Mouse (Mus musculus) intestine, postnatal 0 days (tissue): ENCODE measurements at regions not wholly inside any gene's neighbourhood (a gene's known extent, or its start where the extent isn't known, plus 50 kb on each side); places are given as distances from the start of the nearest gene placed in this dataset.

Experiments
- ATAC-seq: fragments of 200-750 bp; cut with Nextera tagmentation; 2 replicates; pipeline ENCODE4 v1.8.0; 2017; ENCODE audit warnings: mild to moderate bottlenecking, moderate TSS enrichment, moderate library complexity
- H3K27ac ChIP-seq: fragments of 300-500 bp; sonication (generic); 2 replicates; pipeline ENCODE4 v1.5.1; 2014; ENCODE audit warnings: mild to moderate bottlenecking, low read depth, low read length, moderate library complexity
- H3K27me3 ChIP-seq: fragments of 300-500 bp; sonication (generic); replicated peaks from 2 replicates; pipeline ENCODE4 v1.6.1; 2014; ENCODE audit warnings: low read length, mixed read lengths; ENCODE audit not compliant: control insufficient read depth, insufficient read depth
- H3K36me3 ChIP-seq: fragments of 300-500 bp; sonication (generic); 2 replicates; pipeline ENCODE4 v1.6.1; 2014; ENCODE audit warnings: mild to moderate bottlenecking, moderate library complexity; ENCODE audit not compliant: control insufficient read depth, insufficient read depth
- H3K4me1 ChIP-seq: fragments of 300-500 bp; sonication (generic); replicated peaks from 2 replicates; pipeline ENCODE4 v1.6.1; 2014; ENCODE audit warnings: antibody characterized with exemption, low read length, mixed read lengths; ENCODE audit not compliant: control insufficient read depth, insufficient read depth
- H3K4me2 ChIP-seq: fragments of 300-500 bp; sonication (generic); replicated peaks from 2 replicates; pipeline ENCODE4 v1.6.1; 2014; ENCODE audit warnings: low read depth, mild to moderate bottlenecking, moderate library complexity
- H3K4me3 ChIP-seq: fragments of 300-500 bp; sonication (generic); 2 replicates; pipeline ENCODE4 v1.5.1; 2014; ENCODE audit warnings: low read depth, low read length
- H3K9ac ChIP-seq: fragments of 300-500 bp; sonication (generic); 2 replicates; pipeline ENCODE4 v1.6.1; 2014; ENCODE audit warnings: mild to moderate bottlenecking, low read depth, low read length
- H3K9me3 ChIP-seq: fragments of 300-500 bp; sonication (generic); 2 replicates; pipeline ENCODE4 v1.6.1; 2016; ENCODE audit warnings: mixed run types; ENCODE audit not compliant: control insufficient read depth
- CTCF ChIP-seq: sonication (generic); IDR thresholded peaks from 2 replicates; pipeline ENCODE4 v1.5.1; 2016; ENCODE audit warnings: low read depth, mild to moderate bottlenecking, control low read depth, antibody characterized with exemption, moderate library complexity
- WGBS: fragments of 180-500 bp; shearing (Covaris S2); extraction: QIAGEN DNeasy Blood & Tissue Kit; methylation state at CpG from one replicate; pipeline ENCODE4 v1.1.7; 2014; 5-methylcytosine and 5-hydroxymethylcytosine counted together

DNA sequence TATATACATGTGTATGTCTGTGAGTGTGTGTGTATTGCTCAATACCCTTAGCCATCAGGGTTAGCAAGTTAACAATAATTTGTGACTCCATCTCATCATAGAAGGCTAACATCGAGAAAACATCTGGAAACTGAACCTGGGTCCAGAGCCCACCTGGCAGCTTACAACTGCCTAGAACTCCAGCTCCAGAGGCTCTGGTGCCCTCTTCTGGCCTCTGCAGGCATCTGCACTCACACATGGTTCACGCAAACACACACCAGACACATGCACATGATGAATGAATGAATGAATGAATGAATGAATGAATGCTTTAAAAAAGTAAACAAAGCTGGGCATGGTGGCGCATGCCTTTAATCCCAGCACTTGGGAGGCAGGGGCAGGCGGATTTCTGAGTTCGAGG, 182.8 kb downstream of the Suds3 start:
- TF ChIP-seq CTCF, result no peak
- Histone ChIP-seq H3K4me2 (no peak overlapping the region), H3K4me1 (no peaks in the 10 kb centered on the region), H3K36me3 (no peaks in the 10 kb centered on the region), H3K27ac (no peak overlapping the region), H3K9ac (no peak overlapping the region), H3K27me3 (no peaks in the 10 kb centered on the region), H3K9me3 (no peaks in the 10 kb centered on the region; the same call in 1 of the 2 replicates), H3K4me3 (no peak overlapping the region)
- WGBS, result 93% methylated on average over 5 of the region's 5 CpGs
- no peak for ATAC-seq

GRCm38 (mm10) chr5:116923761-116924160, 192.2 kb downstream of the Suds3 start:
- Histone ChIP-seq H3K9me3 (no peaks in the 10 kb centered on the region), H3K9ac (no peak overlapping the region), H3K4me1 (no peaks in the 10 kb centered on the region), H3K27ac (no peak overlapping the region), H3K4me3 (no peak overlapping the region), H3K27me3 (no peaks in the 10 kb centered on the region), H3K4me2 (no peak overlapping the region), H3K36me3 (no peaks in the 10 kb centered on the region)
- no peak for TF ChIP-seq CTCF
- no peak for ATAC-seq
- 38% methylated on average over 4 of the region's 4 CpGs for WGBS

DNA sequence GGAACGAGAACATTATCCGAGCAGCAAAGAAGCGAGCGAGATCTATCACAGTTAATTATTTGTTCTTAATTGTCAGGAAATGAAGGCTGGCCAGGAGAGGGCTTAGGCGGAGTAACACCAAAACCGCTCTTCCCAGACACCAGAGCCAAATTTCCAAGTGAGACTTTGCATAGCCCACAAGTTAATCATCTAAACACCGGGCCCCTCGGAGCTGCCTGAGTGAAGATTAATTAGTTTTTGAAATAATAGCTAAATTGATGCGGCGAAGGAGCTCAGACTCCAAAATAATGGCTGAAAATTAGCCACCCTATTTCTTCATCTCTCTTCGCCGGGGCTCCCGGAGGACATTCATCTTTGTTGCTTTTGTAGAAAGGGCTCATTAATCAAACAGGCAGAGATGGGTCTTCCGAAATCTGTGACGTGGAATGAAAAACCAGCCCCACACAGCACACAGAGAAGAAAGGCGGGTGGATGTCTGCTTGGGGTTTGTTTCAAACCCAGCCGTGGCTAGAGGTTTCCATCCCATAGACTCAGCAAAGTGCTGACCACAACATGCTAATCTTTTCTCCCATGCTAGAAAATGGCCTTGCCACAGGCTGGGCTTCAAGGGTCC, 193.7 kb downstream of the Suds3 start:
- no peak overlapping the region for H3K4me3 ChIP-seq
- H3K4me1 ChIP-seq, result no peaks in the 10 kb centered on the region
- H3K4me2 ChIP-seq, result no peak overlapping the region
- H3K36me3 ChIP-seq, result no peaks in the 10 kb centered on the region
- no peaks in the 10 kb centered on the region for H3K9me3 ChIP-seq
- no peak overlapping the region for H3K27ac ChIP-seq
- no peaks in the 10 kb centered on the region for H3K27me3 ChIP-seq
- 71% methylated on average over 17 of the region's 17 CpGs for WGBS
- TF ChIP-seq CTCF, result no peak
- no peak overlapping the region for H3K9ac ChIP-seq
- ATAC-seq, result no peak

GRCm38 (mm10) chr5:116914876-116915275, 201.0 kb downstream of the Suds3 start:
- Histone ChIP-seq H3K9me3 (no peaks in the 10 kb centered on the region), H3K27me3 (no peaks in the 10 kb centered on the region)

GRCm38 (mm10) chr5:116900846-116901245, 215.1 kb downstream of the Suds3 start:
- H3K27me3 ChIP-seq, result no peaks in the 10 kb centered on the region
- H3K4me3 ChIP-seq, result no peak overlapping the region
- WGBS, result 82% methylated on average over 5 of the region's 5 CpGs
- no peaks in the 10 kb centered on the region for H3K9me3 ChIP-seq
- no peaks in the 10 kb centered on the region for H3K4me1 ChIP-seq
- H3K36me3 ChIP-seq, result no peaks in the 10 kb centered on the region
- no peak for TF ChIP-seq CTCF
- no peak overlapping the region for H3K27ac ChIP-seq
- no peak for ATAC-seq
- no peak overlapping the region for H3K4me2 ChIP-seq
- H3K9ac ChIP-seq, result no peak overlapping the region

More at GRCm38 (mm10) chr5:116914876-116915275, 201.0 kb downstream of the Suds3 start:
- H3K36me3 ChIP-seq, result no peaks in the 10 kb centered on the region
- H3K4me2 ChIP-seq, result no peak overlapping the region
- no peak overlapping the region for H3K9ac ChIP-seq
- no peak overlapping the region for H3K27ac ChIP-seq
- WGBS, result 29% methylated on average over 12 of the region's 12 CpGs
- TF ChIP-seq CTCF, result no peak
- no peaks in the 10 kb centered on the region for H3K4me1 ChIP-seq
- ATAC-seq, result no peak
- H3K4me3 ChIP-seq, result no peak overlapping the region

DNA sequence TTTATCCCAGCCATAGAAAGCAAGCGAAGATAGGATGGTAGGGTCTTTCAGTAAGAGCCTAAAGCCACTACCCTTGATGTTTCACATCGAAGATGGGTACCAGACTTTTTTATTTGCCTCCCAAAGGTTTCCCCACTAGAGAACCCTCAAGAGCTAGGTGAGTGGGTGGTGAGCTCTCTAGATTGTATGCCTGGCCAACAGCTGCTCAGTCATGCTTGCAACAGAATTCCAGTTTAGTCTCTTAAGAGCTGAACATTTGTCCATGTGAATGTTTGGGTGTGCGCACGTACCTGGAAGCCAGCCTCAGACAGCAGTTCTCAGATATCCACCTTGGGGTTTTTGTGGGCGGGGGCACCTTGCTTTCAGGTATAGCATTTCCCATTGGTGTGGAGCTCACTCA, 218.5 kb downstream of the Suds3 start:
- Histone ChIP-seq H3K9me3 (no peaks in the 10 kb centered on the region), H3K4me3 (no peak overlapping the region), H3K27me3 (no peaks in the 10 kb centered on the region), H3K9ac (no peak overlapping the region), H3K4me1 (no peaks in the 10 kb centered on the region), H3K27ac (no peak overlapping the region), H3K4me2 (no peak overlapping the region), H3K36me3 (no peaks in the 10 kb centered on the region)
- no peak for TF ChIP-seq CTCF
- 80% methylated on average over 5 of the region's 5 CpGs for WGBS
- no peak for ATAC-seq
